Mouse (Mus musculus) cerebellum, adult 9-10 months (tissue): ENCODE results near the gene Madcam1.
A peak's percentile ranks its signal among the peaks of the same experiment; 100 is the strongest.

Experiments
- DNase-seq: peaks from one replicate; pipeline ENCODE4 v3.0.0; 2022

Gene Madcam1

DNA sequence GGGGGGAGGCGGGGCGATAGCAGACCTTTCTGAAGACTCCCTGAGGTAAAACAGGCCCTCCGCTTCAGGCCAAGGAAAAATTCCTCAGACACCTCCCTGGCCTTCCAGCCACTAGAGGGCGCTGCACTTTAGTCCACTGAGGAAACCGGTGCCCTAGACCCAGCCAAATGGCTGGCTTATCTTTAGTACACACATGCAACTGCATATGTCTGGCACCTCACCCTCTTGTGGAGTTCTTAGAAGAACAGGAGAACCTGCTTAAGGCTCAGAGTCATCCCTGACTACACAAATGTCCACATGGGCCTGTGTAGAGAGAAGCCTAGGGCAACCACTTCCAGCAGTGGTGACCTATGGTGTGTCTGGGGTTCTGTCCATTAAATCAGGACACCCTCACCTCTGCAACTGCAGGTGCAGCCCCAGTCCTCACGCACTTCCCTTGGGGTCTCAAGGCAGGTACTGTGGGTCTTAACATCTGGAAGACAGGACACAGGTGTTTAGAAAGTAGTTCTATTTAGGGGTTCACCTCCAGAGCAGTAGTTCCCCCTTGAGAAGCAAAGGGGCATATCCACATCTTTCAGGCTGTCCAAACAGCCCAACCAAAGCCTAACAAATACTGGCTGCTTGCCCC lies 48.3 kb downstream of the Madcam1 start:
- DNase-seq: peak; percentile 85

DNA sequence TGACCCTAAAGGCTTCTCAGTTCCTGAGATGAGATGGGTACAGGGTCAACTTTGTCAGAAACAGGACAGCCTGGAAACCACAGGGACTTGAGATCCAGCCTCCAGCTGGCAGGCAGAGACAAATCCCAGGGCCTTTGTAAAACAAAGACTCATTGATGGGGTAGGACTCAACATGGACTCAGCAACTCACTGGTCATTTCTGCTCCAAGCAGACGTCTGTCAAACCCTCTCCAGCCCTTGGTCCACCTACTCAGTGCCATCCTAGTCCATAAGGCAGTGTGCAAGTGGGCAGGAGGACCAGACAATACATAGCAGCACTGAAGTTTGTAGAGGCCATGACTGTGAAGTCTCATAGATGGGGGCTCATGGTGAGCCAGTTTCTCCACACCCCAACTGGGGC lies 48.8 kb downstream of the Madcam1 start:
- DNase-seq: no peak

DNA sequence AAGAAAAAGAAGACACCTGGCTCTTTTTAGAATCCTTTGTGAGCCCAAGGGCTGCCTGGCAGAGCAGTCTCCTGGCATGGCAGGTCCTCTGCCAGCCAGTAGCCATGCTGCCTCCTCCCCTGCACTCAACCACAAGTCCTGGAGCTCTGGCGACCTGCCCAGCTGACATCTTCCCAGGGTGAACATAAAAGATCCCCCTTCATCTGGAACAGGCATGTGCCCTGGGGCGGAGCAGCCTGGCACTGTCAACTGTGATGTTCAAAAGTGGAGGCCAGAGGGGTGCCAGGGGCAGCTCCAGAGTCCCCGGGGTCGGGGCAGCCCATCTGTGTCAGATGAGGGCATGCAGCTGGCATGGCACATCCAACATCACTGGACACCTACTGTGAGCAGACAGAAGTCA lies 50.6 kb downstream of the Madcam1 start:
- DNase-seq: peak; percentile 70

DNA sequence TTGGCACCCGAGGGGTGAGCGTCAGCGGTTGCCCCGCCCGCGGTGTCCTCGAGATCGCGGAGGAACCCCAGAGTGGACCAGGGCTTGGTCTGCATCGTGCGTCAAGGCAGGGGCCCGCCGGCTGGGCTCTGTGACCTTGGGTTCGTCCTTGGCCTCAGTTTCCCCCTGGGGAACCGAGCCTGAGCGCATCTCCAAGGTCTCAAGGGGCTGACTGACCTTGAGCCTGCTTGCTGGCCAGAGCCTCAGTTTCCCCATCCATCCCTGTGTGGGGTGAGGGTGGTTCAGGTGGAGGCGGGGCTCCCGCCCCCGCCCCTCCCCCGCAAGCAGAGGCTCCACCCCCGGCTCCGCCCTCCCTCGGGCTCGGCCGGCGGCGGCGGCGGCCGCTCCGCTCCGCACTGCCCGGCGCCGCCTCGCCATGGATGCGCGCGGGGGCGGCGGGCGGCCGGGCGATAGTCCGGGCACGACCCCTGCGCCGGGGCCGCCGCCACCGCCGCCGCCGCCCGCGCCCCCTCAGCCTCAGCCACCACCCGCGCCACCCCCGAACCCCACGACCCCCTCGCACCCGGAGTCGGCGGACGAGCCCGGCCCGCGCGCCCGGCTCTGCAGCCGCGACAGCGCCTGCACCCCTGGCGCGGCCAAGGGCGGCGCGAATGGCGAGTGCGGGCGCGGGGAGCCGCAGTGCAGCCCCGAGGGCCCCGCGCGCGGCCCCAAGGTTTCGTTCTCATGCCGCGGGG lies 52.1 kb downstream of the Madcam1 start, which contains the start of gene Hcn2:
Hcn2 (plus strand) TSS at position 381 of the 734 bp plus-strand sequence.
- peak; percentile 77 for DNase-seq

DNA sequence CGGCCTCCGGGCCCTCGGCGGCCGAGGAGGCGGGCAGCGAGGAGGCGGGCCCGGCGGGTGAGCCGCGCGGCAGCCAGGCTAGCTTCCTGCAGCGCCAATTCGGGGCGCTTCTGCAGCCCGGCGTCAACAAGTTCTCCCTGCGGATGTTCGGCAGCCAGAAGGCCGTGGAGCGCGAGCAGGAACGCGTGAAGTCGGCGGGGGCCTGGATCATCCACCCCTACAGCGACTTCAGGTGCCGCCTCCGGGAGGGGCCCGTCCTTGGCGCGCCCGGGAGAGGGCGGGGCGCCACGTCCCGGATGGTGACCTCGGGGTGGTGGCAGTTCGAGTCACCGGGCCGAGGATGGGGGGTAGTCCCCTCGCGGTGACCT lies 52.6 kb downstream of the Madcam1 start:
- peak; percentile 76 for DNase-seq

DNA sequence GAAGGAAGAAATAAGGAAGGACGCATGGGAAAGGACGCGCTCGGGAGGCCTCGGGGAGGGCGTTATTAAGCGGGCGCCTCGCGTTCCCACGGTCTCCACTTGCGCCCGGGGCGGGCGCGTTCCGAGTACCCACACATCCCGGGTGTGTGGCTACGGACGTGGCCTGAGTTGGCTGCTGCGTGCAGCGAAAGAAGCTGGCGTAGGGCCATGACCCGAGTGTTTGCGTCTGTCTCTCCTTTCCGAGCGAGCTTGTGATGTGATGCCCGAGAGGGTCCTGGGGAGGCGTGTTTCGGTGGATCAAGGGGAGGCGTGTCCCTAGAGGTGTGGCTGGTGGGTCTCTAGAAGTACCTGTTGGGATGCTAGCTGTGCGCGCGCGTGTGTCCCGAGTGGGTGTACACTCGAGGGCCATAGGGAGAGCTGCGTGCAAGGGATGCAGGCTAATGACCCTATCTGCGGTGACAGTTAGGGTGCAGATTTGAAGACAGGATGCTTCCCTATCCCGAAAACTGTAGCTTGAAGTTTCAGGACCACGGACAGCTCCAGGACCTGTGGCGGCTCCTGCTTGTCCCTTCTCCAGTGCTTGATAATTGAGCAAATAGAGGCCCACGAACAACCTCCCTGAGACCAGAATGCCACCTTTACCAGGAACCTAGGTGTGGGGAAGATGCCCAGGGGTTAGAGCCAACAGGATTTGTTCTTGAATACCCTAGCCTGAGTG lies 53.4 kb downstream of the Madcam1 start:
- DNase-seq: peak; percentile 74
